Mouse (Mus musculus) kidney, adult 2 months (tissue): ENCODE measurements around the gene Gpr83.

ENCODE experiments used
- CTCF ChIP-seq: fragments of 200-500 bp; conservative IDR thresholded peaks from 2 replicates; pipeline ENCODE4 v1.5.1; 2011; ENCODE audit warnings: low read depth, mild to moderate bottlenecking, control low read depth, low read length, moderate library complexity, mixed read lengths; ENCODE audit not compliant: insufficient read depth, insufficient read length
- POLR2A ChIP-seq: fragments of 200-500 bp; IDR thresholded peaks from one replicate; pipeline ENCODE4 v1.6.1; 2011; ENCODE audit warnings: low read depth, low read length, control low read depth

DNA sequence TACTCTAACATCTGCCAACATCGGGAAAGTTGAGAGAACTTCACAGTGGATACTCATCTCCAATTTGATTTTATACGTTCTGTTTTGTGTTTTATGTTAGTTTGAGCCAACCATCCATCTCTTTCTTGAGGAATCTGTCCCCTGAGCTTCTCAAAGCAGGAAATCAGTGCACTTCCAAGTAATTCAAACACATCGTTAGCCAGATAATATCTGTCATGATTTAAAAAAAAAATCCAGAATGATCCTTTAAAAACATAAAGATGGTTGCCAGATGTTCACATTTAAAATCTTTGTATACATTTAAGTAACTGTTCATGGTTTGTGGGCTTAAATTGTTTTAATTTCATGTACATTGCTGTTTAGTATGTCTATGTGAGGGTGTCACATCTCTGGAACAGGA lies 45.9 kb downstream of the Gpr83 start:
- TF ChIP-seq POLR2A (no peak), CTCF (no peak)
